Mouse (Mus musculus) adrenal gland (tissue): ENCODE measurements around the gene Plekhm2.

ENCODE experiments used
- intact Hi-C: fragments of 180-260 bp; cut with DNase I; formaldehyde crosslinking; loops from one replicate; pipeline ENCODE4 v1.15.1; 2025

Gene Plekhm2

GRCm38 (mm10) chr4:141609538-141609937 is 55.2 kb downstream of the Plekhm2 start:
- intact Hi-C loops, result no loop called here

- intact Hi-C loops, result no loop called here
Observed at GRCm38 (mm10) chr4:141605861-141606260, 58.8 kb downstream of the Plekhm2 start, which contains the start of gene Fblim1. Gene Fblim1, minus strand, starts transcription at chr4:141606096.

GRCm38 (mm10) chr4:141605421-141605820 is 59.3 kb downstream of the Plekhm2 start:
- intact Hi-C loops, result no loop called here

GRCm38 (mm10) chr4:141604493-141604892 is 60.2 kb downstream of the Plekhm2 start:
- intact Hi-C loops, result no loop called here

- intact Hi-C loops, result no loop called here
Observed at GRCm38 (mm10) chr4:141603921-141604320, 60.8 kb downstream of the Plekhm2 start.

GRCm38 (mm10) chr4:141602523-141603223 is 62.0 kb downstream of the Plekhm2 start:
- intact Hi-C loops, result no loop called here

- intact Hi-C loops, result no loop called here
Observed at GRCm38 (mm10) chr4:141601148-141601862, 63.4 kb downstream of the Plekhm2 start.

- intact Hi-C loops, result no loop called here
Observed at GRCm38 (mm10) chr4:141600364-141600763, 64.3 kb downstream of the Plekhm2 start.

- intact Hi-C loops, result no loop called here
Observed at GRCm38 (mm10) chr4:141599251-141600141, 65.2 kb downstream of the Plekhm2 start.

GRCm38 (mm10) chr4:141598894-141599250 is 65.8 kb downstream of the Plekhm2 start:
- intact Hi-C loops, result no loop called here

GRCm38 (mm10) chr4:141598199-141598893 is 66.4 kb downstream of the Plekhm2 start:
- intact Hi-C loops, result no loop called here

GRCm38 (mm10) chr4:141596700-141597328 is 67.9 kb downstream of the Plekhm2 start:
- intact Hi-C loops, result no loop called here

GRCm38 (mm10) chr4:141595605-141596268 is 69.0 kb downstream of the Plekhm2 start:
- intact Hi-C loops, result no loop called here

GRCm38 (mm10) chr4:141595138-141595537 is 69.6 kb downstream of the Plekhm2 start:
- intact Hi-C loops, result no loop called here

- intact Hi-C loops, result no loop called here
Observed at GRCm38 (mm10) chr4:141591547-141591946, 73.2 kb downstream of the Plekhm2 start.

GRCm38 (mm10) chr4:141583919-141584318 is 80.8 kb downstream of the Plekhm2 start:
- intact Hi-C loops, result no loop called here

- intact Hi-C loops, result no loop called here
Observed at GRCm38 (mm10) chr4:141581051-141581450, 83.6 kb downstream of the Plekhm2 start.

GRCm38 (mm10) chr4:141578833-141579232 is 85.9 kb downstream of the Plekhm2 start:
- intact Hi-C loops, result no loop called here

- intact Hi-C loops, result loop anchor here (2.0 kb wide), 1 partner anchor 170 kb away; no protein-coding TSS in a partner anchor
Observed at GRCm38 (mm10) chr4:141576877-141577276, 87.8 kb downstream of the Plekhm2 start.

- intact Hi-C loops, result loop anchor here (2.0 kb wide), 1 partner anchor 170 kb away; no protein-coding TSS in a partner anchor
Observed at GRCm38 (mm10) chr4:141576404-141576803, 88.3 kb downstream of the Plekhm2 start.
